ENCODE assay signal across 10 mouse cellular contexts in genomic region chr19:5428083-5428482, GRCm38 (mm10). TPM values are rescaled to one million over a fixed set of nuclear protein-coding genes. Genes with fewer than 3 reads are reported as not detected.
DNase-seq lines count a peak whose midpoint lies in the region; ATAC-seq and TF ChIP-seq lines count a peak whose summit lies in the region.
"Had no signal": no experiment of that assay in that cellular context is flagged by ENCODE, and none has a peak within 500 bp of the region (broad histone marks: within the 10 kb centered on the region; RNA-seq: fewer than 3 reads in every experiment).

No protein-coding gene starts in this region.

- no peak for TF ChIP-seq EP300 in heart, postnatal 0 days (IDR thresholded peaks at IDR 0.05; ENCODE audit: low read depth)

- no peak overlapping the region for H3K4me3 ChIP-seq in heart, postnatal 0 days (ENCODE audit: low read depth, low read length)
- H3K4me3 ChIP-seq in neural tube, embryonic 11.5 days (ENCODE audit: low read depth, low read length), result no peak overlapping the region

- H3K36me3 ChIP-seq in heart, postnatal 0 days (replicated peaks; ENCODE audit: control insufficient read depth, insufficient read depth, low read length), result peaks cover 14% of the 10 kb centered on the region
- peaks cover 9% of the 10 kb centered on the region for H3K36me3 ChIP-seq in neural tube, embryonic 11.5 days (ENCODE audit: control insufficient read depth, insufficient read depth, low read length)
- H3K36me3 ChIP-seq in splenic B cell, adult 2 months (ENCODE audit: control insufficient read depth, insufficient read depth, low read length, poor library complexity, severe bottlenecking), result no peaks in the 10 kb centered on the region; the same call in 1 of the 2 replicates

- H3K27ac ChIP-seq in heart, postnatal 0 days (ENCODE audit: low read depth), result peak overlapping the region; percentile 15; the same call in 1 of the 2 replicates
- no peak overlapping the region for H3K27ac ChIP-seq in neural tube, embryonic 11.5 days (ENCODE audit: low read depth, low read length)

- ATAC-seq in heart, postnatal 0 days (ENCODE audit: insufficient read depth, low read depth), result no peak
- ATAC-seq in neural tube, embryonic 11.5 days (ENCODE audit: insufficient read depth, low FRiP score, low TSS enrichment), result no peak

- no peak overlapping the region for H3K9ac ChIP-seq in heart, postnatal 0 days (replicated peaks; ENCODE audit: low read depth, low read length)
- no peak overlapping the region for H3K9ac ChIP-seq in neural tube, embryonic 11.5 days (ENCODE audit: low read length)

- peak; percentile 65 for DNase-seq in heart, postnatal 0 days (ENCODE audit: low spot score)
- DNase-seq in heart, adult 9 months (ENCODE audit: low spot score in 2 of 2), result no peak
- DNase-seq in neural tube, embryonic 11.5 days (ENCODE audit: low spot score), result peak; percentile 25
- no peak for DNase-seq in neural tube, embryonic 10.5 days (ENCODE audit: extremely low spot score, low spot score)
- DNase-seq in embryo, embryonic 10.5 days (ENCODE audit: low spot score), result peak; percentile 70
- peak; percentile 68 for DNase-seq in splenic B cell, adult 2 months (ENCODE audit: low read depth, low spot score)
- no peak for DNase-seq in layer of hippocampus, postnatal 10 days (ENCODE audit: low spot score in 2 of 2)
- no peak for DNase-seq in adrenal gland, adult 2 months

- H3K4me2 ChIP-seq in heart, postnatal 0 days (ENCODE audit: low read depth, low read length), result no peak overlapping the region
- no peak overlapping the region for H3K4me2 ChIP-seq in neural tube, embryonic 11.5 days (ENCODE audit: low read depth)

- no peaks in the 10 kb centered on the region for H3K27me3 ChIP-seq in heart, postnatal 0 days (ENCODE audit: control insufficient read depth, insufficient read depth, low read length)
- H3K27me3 ChIP-seq in neural tube, embryonic 11.5 days (ENCODE audit: control insufficient read depth, insufficient read depth, low read length), result no peaks in the 10 kb centered on the region
- no peaks in the 10 kb centered on the region for H3K27me3 ChIP-seq in splenic B cell, adult 2 months (ENCODE audit: control insufficient read depth, insufficient read depth, low read length, poor library complexity, severe bottlenecking)

- 77% methylated on average over 2 of the region's 2 CpGs for WGBS in heart, postnatal 0 days
- 89% methylated on average over 2 of the region's 2 CpGs for WGBS in neural tube, embryonic 11.5 days

- no peaks in the 10 kb centered on the region for H3K9me3 ChIP-seq in heart, postnatal 0 days (replicated peaks; ENCODE audit: control insufficient read depth, low read length)
- no peaks in the 10 kb centered on the region for H3K9me3 ChIP-seq in neural tube, embryonic 11.5 days (ENCODE audit: control insufficient read depth, low read length)

- peak; percentile 51 for TF ChIP-seq CTCF in heart, postnatal 0 days (IDR thresholded peaks at IDR 0.05; ENCODE audit: low read depth)

- peaks cover 16% of the 10 kb centered on the region for H3K4me1 ChIP-seq in heart, postnatal 0 days (ENCODE audit: control insufficient read depth, insufficient read depth)
- H3K4me1 ChIP-seq in neural tube, embryonic 11.5 days (ENCODE audit: control insufficient read depth, insufficient read depth, low read length), result peaks cover 17% of the 10 kb centered on the region

RNA-seq across cellular contexts. Expression of gene AI837181, which starts 3.1 kb away (rescaled TPM):
- total RNA-seq in heart, postnatal 0 days (2014; rRNA removed; ENCODE audit: low replicate concordance), result 47.4 and 59.1 TPM in 2 replicates
- polyA plus RNA-seq in heart, postnatal 0 days (2015; fragmentation: Nextera tagmentation; extraction: Ambion mirVana), result 38.1 and 40.5 TPM in 2 replicates
- 39.9 and 43.0 TPM in 2 replicates for polyA plus RNA-seq in neural tube, embryonic 11.5 days (2014; fragmentation: Nextera tagmentation; extraction: Ambion mirVana)
- 10 to 100 TPM; 55.7 to 57.5 TPM for total RNA-seq in layer of hippocampus, postnatal 10 days (2021)
- total RNA-seq in adrenal gland, adult 2 months (2021), result 10 to 100 TPM; 48.8 to 53.3 TPM
- 109 and 115 TPM in 2 replicates for polyA plus RNA-seq in adrenal gland, adult 2 months (2012; rRNA removed)

RNA-seq across cellular contexts. Expression of gene Drap1, which starts 3.3 kb away (rescaled TPM):
- total RNA-seq in heart, postnatal 0 days (2014; rRNA removed; ENCODE audit: low replicate concordance), result 169 and 171 TPM in 2 replicates
- polyA plus RNA-seq in heart, postnatal 0 days (2015; fragmentation: Nextera tagmentation; extraction: Ambion mirVana), result 328 and 338 TPM in 2 replicates
- 197 and 205 TPM in 2 replicates for polyA plus RNA-seq in neural tube, embryonic 11.5 days (2014; fragmentation: Nextera tagmentation; extraction: Ambion mirVana)
- 100 to 1,000 TPM; 234 to 244 TPM for total RNA-seq in layer of hippocampus, postnatal 10 days (2021)
- total RNA-seq in adrenal gland, adult 2 months (2021), result 100 to 1,000 TPM; 273 to 290 TPM
- polyA plus RNA-seq in adrenal gland, adult 2 months (2012; rRNA removed), result 127 and 159 TPM in 2 replicates

RNA-seq across cellular contexts. Expression of gene Fosl1, which starts 19.3 kb away (rescaled TPM):
- total RNA-seq in heart, postnatal 0 days (2014; rRNA removed; ENCODE audit: low replicate concordance), result not detected in 2 replicates
- 0.12 TPM in 1 of 2 replicates, not detected in the other for polyA plus RNA-seq in heart, postnatal 0 days (2015; fragmentation: Nextera tagmentation; extraction: Ambion mirVana)
- not detected in 2 replicates for polyA plus RNA-seq in neural tube, embryonic 11.5 days (2014; fragmentation: Nextera tagmentation; extraction: Ambion mirVana)
- total RNA-seq in layer of hippocampus, postnatal 10 days (2021), result not detected
- total RNA-seq in adrenal gland, adult 2 months (2021), result 1 to 10 TPM in 1 of 2 experiments, not detected in 1; 1.2 TPM
- polyA plus RNA-seq in adrenal gland, adult 2 months (2012; rRNA removed), result 0.06 and 0.16 TPM in 2 replicates
- polyA plus RNA-seq: limb, embryonic 11.5 days had no signal

RNA-seq across cellular contexts. Expression of gene Tsga10ip, which starts 25.8 kb away (rescaled TPM):
- 0.31 and 3.5 TPM in 2 replicates for total RNA-seq in heart, postnatal 0 days (2014; rRNA removed; ENCODE audit: low replicate concordance)
- 2.5 and 3.5 TPM in 2 replicates for polyA plus RNA-seq in heart, postnatal 0 days (2015; fragmentation: Nextera tagmentation; extraction: Ambion mirVana)
- polyA plus RNA-seq in neural tube, embryonic 11.5 days (2014; fragmentation: Nextera tagmentation; extraction: Ambion mirVana), result 0.31 TPM in 1 of 2 replicates, not detected in the other
- total RNA-seq in layer of hippocampus, postnatal 10 days (2021), result under 1 TPM in 1 of 2 experiments, not detected in 1; 0.85 TPM
- total RNA-seq in adrenal gland, adult 2 months (2021), result not detected
- not detected in 2 replicates for polyA plus RNA-seq in adrenal gland, adult 2 months (2012; rRNA removed)
- total RNA-seq: adrenal gland, postnatal 36 days had no signal
- polyA plus RNA-seq: limb, embryonic 11.5 days had no signal

RNA-seq across cellular contexts. Expression of gene Ccdc85b, which starts 29.6 kb away (rescaled TPM):
- total RNA-seq in heart, postnatal 0 days (2014; rRNA removed; ENCODE audit: low replicate concordance), result 9.2 and 11.3 TPM in 2 replicates
- polyA plus RNA-seq in heart, postnatal 0 days (2015; fragmentation: Nextera tagmentation; extraction: Ambion mirVana), result 10.2 and 10.6 TPM in 2 replicates
- polyA plus RNA-seq in neural tube, embryonic 11.5 days (2014; fragmentation: Nextera tagmentation; extraction: Ambion mirVana), result 7.9 and 8.3 TPM in 2 replicates
- total RNA-seq in layer of hippocampus, postnatal 10 days (2021), result 10 to 100 TPM; 26.4 to 32.9 TPM
- total RNA-seq in adrenal gland, adult 2 months (2021), result 10 to 100 TPM in 1 of 2 experiments, 1 to 10 TPM in 1; 3.5 to 10.5 TPM
- polyA plus RNA-seq in adrenal gland, adult 2 months (2012; rRNA removed), result 13.5 and 13.9 TPM in 2 replicates

Comparison
In these comparisons a context has a peak if more than half of its experiments do, and no peak if none do; other contexts are left out.
1. DNase-seq: peak in heart, postnatal 0 days (single experiment), neural tube, embryonic 11.5 days (single experiment), embryo, embryonic 10.5 days (single experiment) and splenic B cell, adult 2 months (single experiment); none in heart, adult 9 months (0 of 2), neural tube, embryonic 10.5 days (single experiment), layer of hippocampus, postnatal 10 days (0 of 2) and adrenal gland, adult 2 months (single experiment).